ENCODE assay signal across 18 mouse cellular contexts in genomic region chr2:6639370-6639769, GRCm38 (mm10).
"Had no signal": no experiment of that assay in that cellular context is flagged by ENCODE, and none has a peak within 500 bp of the region (broad histone marks: within the 10 kb centered on the region; RNA-seq: fewer than 3 reads in every experiment).

No protein-coding gene starts in this region.

- ATAC-seq: midbrain, embryonic 16.5 days had no signal

- H3K9ac ChIP-seq: lung, embryonic 14.5 days; midbrain, embryonic 12.5 days; neural tube, embryonic 13.5 days; neural tube, embryonic 15.5 days had no signal

- H3K9me3 ChIP-seq: midbrain, embryonic 10.5 days; midbrain, embryonic 12.5 days; neural tube, embryonic 13.5 days; neural tube, embryonic 15.5 days had no signal

- H3K4me3 ChIP-seq: midbrain, embryonic 10.5 days; midbrain, embryonic 12.5 days; myocyte; neural tube, embryonic 13.5 days; neural tube, embryonic 15.5 days had no signal

- H3K27me3 ChIP-seq: midbrain, embryonic 12.5 days; neural tube, embryonic 13.5 days; neural tube, embryonic 15.5 days had no signal

- H3K36me3 ChIP-seq: midbrain, embryonic 10.5 days; midbrain, embryonic 12.5 days; neural tube, embryonic 13.5 days; neural tube, embryonic 15.5 days had no signal

- DNase-seq: lung, embryonic 14.5 days; lung, postnatal 10 days; lung, postnatal 4 days; midbrain, embryonic 14.5 days; retina, postnatal 1 day; right cerebral cortex, adult 18-20 months; right cerebral cortex, postnatal 25 days; right cerebral cortex, postnatal 4 days; spleen, adult 18-20 months; thymus, adult 18-20 months; thymus, postnatal 14 days; thymus, postnatal 36 days had no signal

- H3K27ac ChIP-seq: midbrain, embryonic 10.5 days; midbrain, embryonic 12.5 days; neural tube, embryonic 13.5 days; neural tube, embryonic 15.5 days had no signal

- H3K4me1 ChIP-seq: midbrain, embryonic 10.5 days; midbrain, embryonic 12.5 days; neural tube, embryonic 13.5 days; neural tube, embryonic 15.5 days had no signal

- H3K4me2 ChIP-seq: lung, embryonic 14.5 days; midbrain, embryonic 12.5 days; neural tube, embryonic 13.5 days; neural tube, embryonic 15.5 days had no signal
